Mouse (Mus musculus): ENCODE measurements around the gene Dnah8.
"Not testable (repeated sequence)": the region's sequence is repeated elsewhere in the genome, so short reads cannot be mapped to it uniquely, and the experiment has no call there.

Dnah8 gene

DNA sequence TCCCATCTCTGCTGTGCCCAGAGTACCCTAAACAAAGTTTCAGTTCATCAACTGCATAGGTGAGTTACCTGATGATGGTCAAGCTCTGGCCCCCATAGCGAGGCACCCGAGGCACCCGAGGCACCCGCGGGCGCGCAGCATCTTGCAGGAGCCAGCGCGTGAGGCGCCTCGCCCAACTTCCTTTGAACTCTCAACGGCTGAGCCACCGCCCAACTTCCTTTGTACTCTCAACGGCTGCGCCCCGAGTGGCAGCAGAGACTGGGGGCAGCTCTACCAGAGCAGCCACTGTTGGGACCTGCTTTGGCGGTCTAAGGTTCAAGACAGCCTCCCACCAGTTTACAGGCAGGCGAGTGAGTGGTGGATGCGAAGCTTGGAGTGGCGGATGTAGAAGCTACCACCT, at the start of gene Dnah8:
Gene Dnah8, plus strand, starts transcription at position 223 of the 400 bp plus-strand sequence.
- not testable (repeated sequence) for DNase-seq (ENCODE audit: low spot score in 2 of 2)

- no peak for DNase-seq (ENCODE audit: low spot score in 2 of 2)
These were observed 49.4 kb upstream of the Dnah8 start for GRCm38 (mm10) chr17:30574783-30575075.

DNA sequence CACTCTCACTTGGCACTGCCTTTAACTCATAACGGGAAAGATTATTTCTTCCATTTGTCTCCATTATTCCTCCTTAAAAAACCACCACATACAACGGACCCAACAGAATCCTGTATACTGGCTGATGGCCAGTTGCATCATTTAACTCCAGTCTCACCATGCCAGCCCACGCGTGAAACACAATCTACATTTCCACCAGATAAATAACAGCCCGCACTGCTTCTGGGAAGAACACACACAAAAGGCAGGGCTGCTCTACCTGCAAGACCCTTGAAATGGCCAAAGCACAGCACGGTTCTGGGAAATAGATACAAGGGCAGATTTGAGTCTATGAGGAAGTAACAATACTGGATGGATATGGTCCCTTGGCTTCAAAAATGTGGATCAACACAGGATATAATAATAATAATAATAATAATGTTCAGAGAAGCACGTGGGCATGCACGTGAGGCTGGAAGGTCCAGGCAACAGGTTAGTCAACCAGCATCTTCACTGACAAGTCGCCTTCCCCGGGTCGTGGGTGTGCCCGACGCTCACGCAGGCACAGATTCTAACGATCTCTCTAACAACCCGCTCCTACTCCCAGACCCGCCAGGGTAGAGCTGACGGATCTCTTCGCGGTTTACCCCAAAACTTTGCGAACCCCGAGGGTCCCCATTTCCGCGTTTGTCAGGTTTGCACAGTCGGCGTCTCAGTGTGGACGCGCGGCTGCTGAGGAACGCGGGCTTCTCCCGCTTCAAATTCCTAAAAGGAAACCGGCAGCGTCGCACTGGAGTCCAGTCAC, 48.8 kb upstream of the Dnah8 start:
- peak in 1 of 2 experiments; percentile 44 for DNase-seq (ENCODE audit: low spot score in 2 of 2)

DNA sequence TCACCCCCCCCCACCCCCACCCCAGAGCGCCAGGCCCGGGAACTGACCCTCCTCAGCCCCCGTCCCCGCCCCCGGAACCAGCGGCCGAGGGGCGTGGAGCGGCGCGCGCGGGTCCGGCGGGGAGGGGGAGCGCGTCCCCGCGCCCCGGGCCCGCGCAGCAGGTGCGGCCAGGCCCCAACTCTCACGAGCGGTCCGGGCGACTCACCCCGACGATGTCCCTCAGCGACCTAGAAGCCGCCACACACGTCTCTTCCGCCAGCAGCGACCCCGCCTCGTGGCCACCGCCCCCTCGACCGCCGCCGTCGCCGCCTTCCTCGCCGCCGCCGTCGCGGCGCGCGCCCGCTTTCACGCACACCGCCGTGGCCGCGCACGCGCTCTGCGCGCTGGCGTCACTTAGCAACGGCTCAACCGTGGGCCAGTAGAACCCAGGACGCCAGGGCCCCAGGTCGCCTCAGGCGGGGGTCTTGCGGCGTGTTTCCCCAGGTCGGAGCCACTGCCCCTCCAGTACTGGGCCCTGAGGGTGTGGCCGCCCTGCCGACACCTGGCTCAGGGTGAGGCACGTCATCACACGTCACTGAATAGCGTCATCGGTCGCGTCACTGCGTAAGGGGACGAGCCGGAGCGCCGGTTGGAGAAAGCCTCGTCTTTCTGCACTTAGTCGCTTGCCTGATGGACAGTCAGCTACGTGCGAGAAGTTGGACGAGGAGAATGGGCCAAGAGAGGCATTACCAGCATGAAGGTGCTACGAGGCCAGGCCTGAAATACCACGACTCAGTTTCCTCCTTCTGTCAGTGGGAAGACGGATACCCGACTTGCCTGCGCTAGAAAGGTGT, 48.0 kb upstream of the Dnah8 start, which contains the start of gene Btbd9:
Gene Btbd9, minus strand, starts transcription at position 548 of the 833 bp plus-strand sequence.
- peak; percentile 93 to 94 for DNase-seq (ENCODE audit: low spot score in 2 of 2)

DNA sequence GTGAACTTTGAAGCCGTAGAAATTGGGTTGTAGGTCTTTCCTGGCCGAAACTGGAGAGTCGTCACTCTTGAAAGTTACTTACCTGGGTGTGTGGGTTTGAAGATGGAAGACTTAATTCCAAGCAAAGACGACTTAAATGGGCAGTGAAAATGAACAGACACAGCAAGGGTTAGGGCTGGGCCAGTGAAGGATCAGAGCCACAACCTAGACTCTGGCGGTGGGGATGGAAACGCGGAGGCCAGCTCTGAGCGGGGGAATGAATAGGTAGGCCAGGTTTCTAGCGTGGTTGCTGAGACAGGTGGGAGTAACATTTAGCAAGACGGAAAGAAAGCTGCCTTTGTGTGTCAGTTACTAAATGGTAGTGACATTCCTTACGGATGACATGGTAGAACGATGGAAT, 47.2 kb upstream of the Dnah8 start:
- no peak for DNase-seq (ENCODE audit: low spot score in 2 of 2)

GRCm38 (mm10) chr17:30580781-30581180, 43.4 kb upstream of the Dnah8 start:
- no peak for DNase-seq (ENCODE audit: low spot score in 2 of 2)

GRCm38 (mm10) chr17:30581201-30581600, 43.0 kb upstream of the Dnah8 start:
- no peak for DNase-seq (ENCODE audit: low spot score in 2 of 2)

GRCm38 (mm10) chr17:30582313-30582712, 41.8 kb upstream of the Dnah8 start:
- DNase-seq (ENCODE audit: low spot score in 2 of 2): no peak

- no peak for DNase-seq (ENCODE audit: low spot score in 2 of 2)
These were observed 40.7 kb upstream of the Dnah8 start for GRCm38 (mm10) chr17:30583258-30584001.

- peak in 1 of 2 experiments; percentile 39 for DNase-seq (ENCODE audit: low spot score in 2 of 2)
These were observed 33.5 kb upstream of the Dnah8 start for GRCm38 (mm10) chr17:30590417-30591198.

- no peak for DNase-seq (ENCODE audit: low spot score in 2 of 2)
These were observed 29.7 kb upstream of the Dnah8 start for GRCm38 (mm10) chr17:30594407-30594806.

DNA sequence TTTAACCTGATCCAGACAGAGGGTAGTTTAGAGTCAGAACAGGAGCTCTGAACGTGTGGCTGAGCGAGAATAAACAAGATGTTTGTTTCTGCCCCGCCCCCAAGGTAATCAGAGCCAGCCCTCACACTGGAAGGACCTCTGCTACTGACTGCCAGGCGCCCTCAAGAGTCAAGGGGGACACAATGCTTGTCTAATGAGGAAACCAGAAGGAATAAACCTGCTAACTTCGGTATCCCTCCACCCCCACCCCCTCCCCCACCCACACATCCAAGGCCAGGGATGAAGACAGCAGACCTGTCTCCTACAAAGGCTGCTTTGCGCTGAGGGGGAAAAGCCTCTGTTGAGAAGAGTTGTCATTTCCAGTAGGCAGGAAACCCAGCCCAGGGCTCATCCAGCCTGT, 29.3 kb upstream of the Dnah8 start:
- DNase-seq (ENCODE audit: low spot score in 2 of 2): no peak

DNA sequence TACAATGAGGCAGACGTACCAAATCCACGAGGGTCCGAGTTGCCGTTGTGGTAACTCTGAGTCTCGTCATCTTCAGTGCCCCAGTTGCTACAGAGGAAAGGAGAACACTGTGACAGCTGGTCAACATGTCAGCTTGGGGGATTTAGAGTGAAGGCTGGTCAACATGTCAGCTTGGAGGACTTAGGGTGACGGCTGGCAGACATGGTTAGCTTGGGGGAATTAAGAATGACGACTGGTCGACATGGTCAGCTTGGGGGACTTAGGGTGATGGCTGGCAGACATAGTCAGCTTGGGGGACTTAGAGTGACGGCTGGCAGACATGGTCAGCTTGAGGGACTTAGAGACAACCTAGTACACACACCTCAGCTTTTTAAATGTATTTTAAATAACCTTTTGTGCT, 26.4 kb upstream of the Dnah8 start:
- DNase-seq (ENCODE audit: low spot score in 2 of 2): no peak

GRCm38 (mm10) chr17:30598300-30598699, 25.9 kb upstream of the Dnah8 start:
- no peak for DNase-seq (ENCODE audit: low spot score in 2 of 2)

DNA sequence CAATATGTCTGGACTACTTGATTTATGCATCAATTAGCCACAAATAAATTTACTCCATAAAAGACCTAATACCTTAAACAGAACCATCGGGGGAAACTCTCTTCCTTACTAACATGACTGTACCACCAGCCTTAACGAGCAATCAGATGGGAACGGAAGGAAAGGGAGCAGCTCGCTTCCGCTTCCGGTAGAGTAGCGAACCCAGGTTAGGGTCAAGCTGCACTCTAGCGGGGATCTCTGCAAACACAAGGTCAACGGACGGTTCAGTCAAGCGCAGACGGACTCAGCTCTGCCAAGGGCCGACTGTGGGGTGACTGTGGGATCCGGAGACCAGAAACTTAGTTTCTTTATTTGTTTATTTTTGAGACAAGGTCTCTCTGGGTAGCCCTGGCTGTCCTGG, 22.0 kb upstream of the Dnah8 start:
- no peak for DNase-seq (ENCODE audit: low spot score in 2 of 2)

GRCm38 (mm10) chr17:30604296-30604695, 19.9 kb upstream of the Dnah8 start:
- peak in 1 of 2 experiments; percentile 58 for DNase-seq (ENCODE audit: low spot score in 2 of 2)

GRCm38 (mm10) chr17:30605001-30605400, 19.2 kb upstream of the Dnah8 start:
- peak in 1 of 2 experiments; percentile 54 for DNase-seq (ENCODE audit: low spot score in 2 of 2)

DNA sequence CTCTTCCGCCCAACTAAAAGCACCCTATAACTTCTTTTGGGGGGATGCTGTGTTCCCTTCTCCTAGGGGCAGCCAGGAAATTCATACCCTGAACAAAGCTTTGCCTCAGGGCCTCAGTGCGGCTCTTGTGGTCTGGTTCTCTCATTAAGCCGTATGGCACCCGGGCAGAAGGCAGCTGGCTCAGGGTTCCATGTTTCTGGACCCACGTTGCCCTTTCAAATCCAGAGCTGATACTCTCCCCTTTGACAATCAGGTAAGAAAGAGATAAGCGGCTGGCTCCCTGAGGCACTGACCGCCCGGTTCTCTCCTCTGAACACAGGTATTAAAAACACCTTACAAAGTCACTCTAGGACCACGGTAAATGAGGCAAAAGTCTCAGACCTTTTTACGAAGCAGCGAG, 17.9 kb upstream of the Dnah8 start:
- DNase-seq (ENCODE audit: low spot score in 2 of 2): peak in 1 of 2 experiments; percentile 59

- DNase-seq (ENCODE audit: low spot score in 2 of 2): peak in 1 of 2 experiments; percentile 49
These were observed 17.5 kb upstream of the Dnah8 start for GRCm38 (mm10) chr17:30606634-30607081.

DNA sequence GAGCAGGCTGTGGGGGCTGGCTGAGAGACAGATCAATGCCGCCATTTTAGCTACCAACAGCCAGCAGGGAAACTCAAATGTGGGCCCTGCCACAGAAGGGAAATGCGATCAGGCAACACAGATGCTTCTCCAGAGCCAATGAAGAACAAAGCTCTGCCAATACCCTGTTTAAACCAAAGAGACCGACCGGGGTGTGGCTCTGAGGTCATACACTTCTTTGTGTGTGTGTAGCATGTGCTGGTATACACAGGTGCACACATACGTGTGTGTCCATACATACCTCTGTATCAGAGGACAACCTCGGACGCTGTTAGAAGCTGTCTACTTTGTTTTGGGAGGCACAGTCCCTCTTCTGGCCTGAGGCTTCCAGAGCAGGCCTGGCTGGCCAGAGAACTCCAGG, 16.8 kb upstream of the Dnah8 start:
- DNase-seq (ENCODE audit: low spot score in 2 of 2): peak in 1 of 2 experiments; percentile 55

DNA sequence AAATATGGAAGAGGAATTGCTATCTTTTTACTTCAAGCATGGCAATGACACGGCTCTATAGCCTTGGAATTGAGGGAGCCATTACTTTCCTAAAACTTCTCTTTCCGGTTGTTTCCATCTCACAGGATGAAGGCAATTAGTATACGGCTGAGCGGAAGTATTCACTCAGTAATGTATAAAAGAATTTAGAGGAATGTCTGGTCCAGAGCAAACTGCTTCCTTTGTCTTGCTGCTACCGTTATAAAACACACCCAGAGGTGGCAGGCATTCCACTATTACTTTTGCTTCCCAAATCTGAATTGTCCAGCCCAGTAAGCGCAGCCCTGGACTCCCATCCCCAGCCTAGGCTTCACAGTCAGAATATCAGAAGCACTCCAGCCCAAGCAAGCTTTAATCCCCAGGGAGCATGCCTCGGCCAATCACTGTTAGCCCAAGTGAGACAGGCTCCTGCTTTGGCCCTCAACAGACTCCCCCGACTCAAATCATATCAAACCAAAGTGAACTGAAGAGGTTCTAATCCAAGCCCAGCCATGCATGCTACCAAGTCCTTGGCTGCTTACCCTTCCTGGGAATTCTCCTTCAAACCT, 16.2 kb upstream of the Dnah8 start:
- DNase-seq (ENCODE audit: low spot score in 2 of 2): peak in 1 of 2 experiments; percentile 57

All from urinary bladder, postnatal 4 days (tissue).